Mouse (Mus musculus): Measurements from ENCODE around the gene Wbp1.
A peak's percentile ranks its signal among the peaks of the same experiment; 100 is the strongest.

Wbp1 gene

DNA sequence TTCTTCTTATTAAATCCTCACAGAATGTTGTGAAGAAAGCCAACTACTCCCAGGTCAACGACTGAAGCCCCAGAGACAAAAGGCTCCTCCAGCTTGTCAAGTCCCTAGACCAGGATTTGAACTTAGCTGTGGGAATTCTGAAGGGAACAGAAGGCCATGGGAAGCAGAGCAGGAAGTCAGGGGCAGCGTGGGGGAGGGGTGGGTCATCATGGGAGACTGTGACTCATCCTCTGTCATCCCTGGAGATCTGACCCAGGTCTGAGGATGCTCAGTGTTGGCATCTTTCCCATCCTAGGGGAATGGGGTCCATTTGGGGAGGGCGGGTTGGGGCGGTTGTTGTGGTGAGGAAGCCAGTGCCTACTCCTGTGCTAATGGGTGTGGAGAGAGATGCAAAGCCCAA, 20.3 kb upstream of the Wbp1 start:
- no peak for DNase-seq (ENCODE audit: low read depth in 1 of 2, low spot score in 2 of 2)

DNA sequence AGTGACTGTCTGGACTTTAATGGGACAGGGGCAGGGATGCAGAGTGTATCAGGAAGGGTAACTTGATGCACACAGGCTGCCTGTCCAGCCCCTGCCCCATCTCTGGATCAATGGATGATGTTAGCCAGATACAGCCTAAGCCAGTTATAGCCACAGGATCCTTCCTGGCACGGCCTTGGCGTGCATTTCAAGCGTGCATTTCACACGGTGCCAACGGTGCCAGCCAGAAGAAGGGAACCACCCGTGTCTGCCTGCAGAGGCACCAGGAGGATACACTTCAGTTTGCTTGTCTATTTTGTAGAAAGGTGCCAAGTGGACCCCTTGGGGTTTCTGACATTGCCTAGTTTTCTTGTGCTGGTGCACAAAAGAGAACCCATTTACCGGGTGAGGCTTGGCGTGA, 18.7 kb upstream of the Wbp1 start:
- no peak for DNase-seq (ENCODE audit: low read depth in 1 of 2, low spot score in 2 of 2)

DNA sequence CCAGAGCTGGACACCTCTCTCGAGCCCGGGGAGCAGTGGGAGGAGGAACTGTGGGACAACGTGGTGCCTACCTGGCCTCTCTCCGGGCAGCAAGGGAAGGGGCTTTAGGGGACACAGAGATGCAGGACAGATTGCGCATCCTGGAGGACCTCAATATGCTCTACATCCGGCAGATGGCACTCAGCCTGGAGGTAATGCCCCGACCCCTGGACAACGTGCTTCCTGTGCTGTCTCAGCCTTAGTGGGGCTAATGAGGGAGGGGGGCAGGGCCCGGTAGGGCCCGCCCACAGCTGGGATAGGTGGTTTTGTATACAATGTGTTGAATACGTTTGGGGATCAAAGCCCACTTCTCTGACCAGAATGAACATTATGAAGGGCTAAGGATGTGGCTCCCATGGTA, 16.7 kb upstream of the Wbp1 start:
- no peak for DNase-seq (ENCODE audit: low read depth in 1 of 2, low spot score in 2 of 2)

DNA sequence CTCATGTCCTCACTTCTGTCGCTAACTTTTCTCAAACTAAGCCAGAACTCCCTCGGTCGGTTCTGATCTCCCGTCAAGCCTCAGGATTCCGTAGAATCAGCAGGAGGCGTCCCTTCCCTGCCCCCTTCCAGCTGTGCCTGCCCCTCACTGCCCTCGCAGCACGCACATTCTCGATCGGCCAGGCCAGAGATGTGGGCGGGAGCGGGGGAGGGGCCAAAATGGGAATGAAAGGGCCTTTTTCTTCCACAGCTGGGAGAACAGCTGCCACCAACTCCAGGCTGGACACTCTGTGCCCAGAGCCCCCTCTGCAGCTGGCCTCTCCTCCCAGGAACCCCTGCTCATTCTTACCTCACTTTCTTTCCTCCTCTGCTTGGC, 16.2 kb upstream of the Wbp1 start:
- no peak for DNase-seq (ENCODE audit: low read depth in 1 of 2, low spot score in 2 of 2)

DNA sequence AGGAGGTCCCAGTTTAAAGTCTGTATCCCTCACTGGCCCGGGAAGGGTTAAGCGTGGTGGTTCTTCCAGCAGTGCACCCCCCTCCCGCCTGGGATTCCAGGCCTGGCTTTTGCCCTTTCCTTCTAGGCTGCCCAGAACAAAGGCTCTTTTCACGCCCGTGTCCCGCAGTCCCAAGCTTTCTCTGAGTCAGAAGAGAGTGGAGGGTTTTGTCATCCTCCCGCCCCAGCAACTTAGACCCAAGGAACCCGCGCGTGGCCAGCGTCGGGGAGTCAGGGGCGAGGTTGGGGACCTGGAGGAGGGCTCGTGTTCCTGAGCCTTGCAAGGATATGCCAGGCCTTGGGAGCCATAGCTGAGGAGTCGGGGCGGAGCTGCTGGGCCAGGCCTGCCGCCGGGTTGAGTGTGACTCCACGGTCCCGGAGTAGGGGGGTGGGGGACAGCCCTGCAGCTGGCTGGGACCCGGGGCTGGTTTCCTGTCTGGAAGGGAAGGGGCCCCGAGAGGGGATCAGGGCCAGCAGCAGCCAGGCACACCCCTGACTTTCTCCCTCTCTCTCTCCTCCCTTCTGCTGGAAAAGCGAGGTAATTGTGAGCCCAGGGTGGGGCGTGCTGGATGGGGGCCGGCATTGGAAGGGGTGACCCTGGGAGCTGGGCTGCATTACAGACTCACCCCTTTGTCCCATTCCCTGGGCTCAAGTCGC, 15.7 kb upstream of the Wbp1 start:
- DNase-seq (ENCODE audit: low read depth in 1 of 2, low spot score in 2 of 2) = no peak

DNA sequence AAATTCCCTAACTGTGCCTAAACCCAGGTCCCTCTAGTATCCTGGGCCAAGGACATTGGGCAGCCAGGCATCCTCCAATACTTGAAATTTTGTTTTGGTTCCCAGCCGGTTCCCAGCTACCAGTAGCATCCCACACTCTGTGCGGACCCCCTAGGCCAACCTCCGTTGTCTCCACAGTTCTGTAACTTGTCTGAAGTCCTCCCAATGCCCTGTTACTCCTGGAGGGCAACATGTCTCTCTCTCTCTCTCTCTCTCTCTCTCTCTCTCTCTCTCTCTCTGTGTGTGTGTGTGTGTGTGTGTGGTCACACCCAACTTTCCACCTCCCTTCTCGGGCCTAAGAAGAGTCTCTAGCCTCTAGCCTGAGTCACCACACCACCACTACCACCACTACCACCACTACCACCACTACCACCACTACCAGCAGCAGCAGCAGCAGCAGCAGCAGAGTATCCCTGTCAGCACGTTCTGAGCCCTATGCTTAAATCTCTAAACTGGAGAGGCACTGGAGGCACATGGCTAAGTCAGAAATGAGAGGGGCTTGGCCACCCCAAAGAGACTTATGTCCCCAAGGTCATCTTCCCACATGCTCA, 15.0 kb upstream of the Wbp1 start:
- DNase-seq (ENCODE audit: low read depth in 1 of 2, low spot score in 2 of 2) = no peak

DNA sequence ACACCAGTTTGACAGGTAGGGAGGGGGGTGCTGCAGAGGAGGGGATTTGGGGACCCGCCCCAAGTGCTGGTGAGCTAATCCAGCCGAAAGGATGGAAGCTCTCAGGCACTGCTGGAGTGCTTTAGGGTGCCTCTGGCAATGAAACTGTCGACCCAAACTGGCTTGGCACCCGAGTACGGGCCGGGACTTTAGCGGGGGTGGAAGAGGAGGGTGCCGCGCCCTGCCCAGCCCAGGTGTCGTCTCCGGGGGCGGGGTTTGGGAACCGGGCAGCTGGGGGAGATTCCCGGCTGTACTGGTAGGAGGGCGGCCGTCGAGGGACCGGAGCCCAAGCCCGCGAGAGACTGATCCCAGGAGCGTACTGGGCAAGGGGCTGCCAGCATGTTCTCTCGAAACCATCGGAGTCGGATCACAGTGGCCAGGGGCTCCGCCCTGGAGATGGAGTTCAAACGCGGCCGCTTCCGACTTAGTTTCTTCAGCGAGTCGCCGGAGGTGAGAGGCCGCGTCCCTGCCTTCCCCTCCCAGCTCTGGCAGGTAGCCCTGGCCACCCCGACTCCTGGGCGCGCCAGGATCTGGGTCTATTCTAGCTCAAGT, 14.3 kb upstream of the Wbp1 start:
- no peak for DNase-seq (ENCODE audit: low read depth in 1 of 2, low spot score in 2 of 2)

DNA sequence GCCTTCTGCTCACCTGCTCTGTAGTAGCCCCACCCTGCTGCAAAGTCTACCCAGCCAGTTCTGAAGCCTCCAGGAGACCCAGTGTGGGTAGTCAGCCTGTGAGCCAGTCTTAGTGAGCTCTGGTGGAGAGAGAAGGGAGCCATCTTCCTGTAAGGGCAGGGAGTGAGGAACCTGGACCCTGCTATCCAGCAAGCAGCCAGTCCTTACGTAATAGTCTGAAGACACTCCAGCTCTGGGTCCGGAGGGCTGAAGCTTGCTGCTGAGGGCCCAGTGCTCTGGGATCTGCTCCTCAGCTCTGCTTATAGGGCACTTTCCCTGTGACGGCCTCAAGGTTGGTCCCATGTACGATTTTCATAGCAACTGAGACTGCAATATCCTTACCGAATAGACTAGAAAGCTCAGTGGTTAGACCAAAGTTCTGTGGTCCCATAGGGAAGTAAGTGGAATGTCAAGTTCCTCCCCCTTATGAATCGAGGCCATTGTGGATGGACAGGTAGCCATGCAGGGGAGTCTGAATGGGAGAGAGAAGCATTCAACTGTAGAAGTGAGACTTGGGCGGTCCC, 13.7 kb upstream of the Wbp1 start, which contains the start of gene Rtkn:
Gene Rtkn, plus strand, starts transcription at position 513 of the 563 bp plus-strand sequence.
- no peak for DNase-seq (ENCODE audit: low read depth in 1 of 2, low spot score in 2 of 2)

DNA sequence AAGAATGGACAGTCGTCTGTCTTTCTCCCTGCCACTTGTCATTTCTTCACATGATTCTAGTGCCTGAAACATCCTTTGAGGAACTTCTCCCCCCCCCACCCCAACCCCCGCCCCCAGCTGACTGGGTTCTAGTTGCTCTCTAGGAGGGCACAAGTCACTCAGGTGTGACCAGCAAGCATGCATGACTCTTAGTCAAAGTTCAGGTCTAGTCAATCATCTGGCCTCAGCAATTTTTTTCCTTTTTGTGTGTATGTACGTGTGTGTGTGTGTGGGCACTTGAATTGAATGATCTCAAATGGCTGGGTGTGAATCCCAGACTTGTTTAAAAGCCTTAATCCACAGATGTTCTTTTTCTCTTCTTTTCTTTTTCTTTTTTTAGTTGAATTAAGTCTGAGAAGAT, 12.9 kb upstream of the Wbp1 start:
- no peak for DNase-seq (ENCODE audit: low read depth in 1 of 2, low spot score in 2 of 2)

DNA sequence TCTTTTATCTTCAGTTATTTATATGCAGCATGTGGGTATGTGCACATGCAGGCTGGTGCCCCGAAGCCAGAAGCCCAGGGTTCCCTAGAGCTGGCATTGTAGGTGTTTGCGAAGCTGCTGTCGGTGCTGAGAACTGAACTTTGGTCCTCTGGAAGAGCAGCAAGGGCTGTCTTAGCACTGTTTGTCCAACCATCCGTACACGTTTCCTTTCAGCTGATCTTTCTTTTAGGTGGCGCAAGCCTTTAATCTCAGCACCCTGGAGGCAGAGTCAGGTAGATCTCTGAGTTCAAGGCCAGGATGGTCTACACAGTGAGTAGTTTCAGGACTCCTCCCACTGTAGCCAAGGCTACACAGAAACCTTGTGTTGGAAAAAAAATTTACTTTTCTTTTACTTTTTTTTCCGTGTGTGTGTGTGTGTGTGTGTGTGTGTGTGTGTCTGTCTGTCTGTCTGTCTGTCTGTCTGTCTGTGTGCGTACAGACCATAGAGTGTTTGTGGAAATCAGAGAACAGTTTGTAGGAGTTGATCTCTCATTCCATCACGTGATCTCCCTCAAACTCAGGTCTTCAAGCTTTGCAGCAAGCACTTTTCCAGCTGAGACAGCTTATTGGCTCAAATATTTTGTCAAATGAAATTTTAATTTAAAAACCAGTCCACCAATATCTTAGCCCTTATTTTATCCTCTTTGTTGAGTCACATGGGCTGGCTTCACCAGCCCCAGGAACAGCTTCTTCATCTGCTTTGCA, 11.0 kb upstream of the Wbp1 start:
- DNase-seq (ENCODE audit: low read depth in 1 of 2, low spot score in 2 of 2) = no peak

DNA sequence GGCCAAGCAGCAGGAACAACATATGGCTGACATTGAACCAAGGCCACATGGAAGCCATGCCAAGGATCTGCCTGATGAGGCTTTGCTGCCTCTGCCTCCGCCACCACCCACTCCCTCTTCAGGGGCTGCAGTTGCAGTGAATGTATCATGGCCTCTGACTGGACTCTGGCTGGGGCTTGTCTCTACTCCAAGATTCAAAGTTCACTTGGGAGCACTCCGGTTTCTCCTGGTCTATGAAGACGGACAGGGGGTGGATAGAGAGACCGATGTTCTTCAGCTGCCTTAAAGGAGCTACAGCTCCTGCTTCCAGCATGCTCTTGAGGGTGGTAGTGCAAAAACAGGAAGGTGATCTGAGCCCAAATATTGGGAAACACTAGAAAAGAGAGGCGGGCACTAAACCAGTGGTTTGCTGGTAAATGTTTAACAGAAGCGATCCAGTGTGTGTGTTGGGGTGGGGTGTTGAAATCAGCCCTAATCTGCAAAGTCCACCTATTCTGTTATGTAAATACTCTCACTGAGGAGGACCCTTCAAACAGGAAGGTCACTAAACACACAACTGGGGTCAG, 10.2 kb upstream of the Wbp1 start:
- no peak for DNase-seq (ENCODE audit: low read depth in 1 of 2, low spot score in 2 of 2)

DNA sequence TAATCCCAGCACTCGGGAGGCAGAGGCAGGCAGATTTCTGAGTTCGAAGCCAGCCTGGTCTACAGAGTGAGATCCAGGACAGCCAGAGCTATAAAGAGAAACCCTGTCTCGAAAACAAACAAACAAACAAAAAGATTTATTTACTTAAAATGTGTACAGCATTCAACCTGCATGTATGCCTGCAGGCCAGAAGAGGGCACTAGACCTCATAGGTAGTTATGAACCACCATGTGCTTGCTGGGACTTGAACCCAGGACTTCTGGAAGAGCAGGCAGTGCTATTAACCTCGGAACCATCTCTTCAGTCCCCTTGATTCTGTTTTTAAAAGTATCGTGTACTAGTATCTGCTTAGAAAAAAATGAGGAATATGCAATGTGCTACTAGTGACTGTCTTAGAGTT, 6.1 kb upstream of the Wbp1 start:
- DNase-seq (ENCODE audit: low read depth in 1 of 2, low spot score in 2 of 2) = no peak

DNA sequence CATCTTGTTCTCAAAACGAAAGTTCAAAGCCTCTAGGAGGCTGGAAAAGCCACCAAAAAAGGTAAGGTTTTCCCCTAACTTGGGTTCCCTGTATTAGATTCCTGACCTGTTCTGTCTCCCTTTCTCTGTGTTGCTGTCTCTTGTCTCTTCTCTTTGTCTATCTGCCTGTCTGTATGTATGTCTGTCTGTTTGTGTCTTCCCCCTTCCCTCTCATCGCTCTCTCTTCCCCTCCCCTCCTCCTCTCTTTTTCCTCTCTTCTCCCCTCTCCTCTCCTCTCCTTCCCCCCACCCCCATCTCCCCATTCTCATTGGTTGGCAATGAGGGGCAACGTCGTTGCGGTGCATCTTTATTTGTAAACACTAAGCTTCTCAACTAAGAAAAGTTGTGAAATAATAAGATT, 4.0 kb upstream of the Wbp1 start, which contains the start of gene Ino80b:
Gene Ino80b, minus strand, starts transcription at position 101 of the 400 bp plus-strand sequence.
- no peak for DNase-seq (ENCODE audit: low read depth in 1 of 2, low spot score in 2 of 2)

DNA sequence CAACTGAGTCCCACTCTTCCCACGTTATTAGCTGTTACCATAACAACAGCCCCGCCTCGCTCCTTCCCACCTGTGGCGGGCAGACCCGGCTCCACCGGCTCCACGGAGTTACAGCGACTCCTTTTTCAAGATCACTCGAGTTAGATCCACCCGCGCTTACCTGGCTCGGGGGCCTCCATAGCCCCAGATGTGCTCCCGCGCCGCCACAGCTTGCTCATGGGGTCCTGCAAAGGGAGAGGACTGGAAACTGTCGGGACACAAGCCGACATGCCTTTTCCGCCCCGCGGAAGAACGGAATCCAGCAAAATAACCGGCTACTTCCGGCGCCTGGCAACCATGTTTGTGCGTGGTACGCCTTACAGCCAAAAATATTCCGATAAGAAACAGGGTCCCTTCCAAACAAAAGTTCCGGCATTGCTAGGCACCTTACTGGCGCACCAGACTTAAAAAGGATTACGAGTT, 3.5 kb upstream of the Wbp1 start:
- peak; percentile 84 to 89 for DNase-seq (ENCODE audit: low read depth in 1 of 2, low spot score in 2 of 2)

DNA sequence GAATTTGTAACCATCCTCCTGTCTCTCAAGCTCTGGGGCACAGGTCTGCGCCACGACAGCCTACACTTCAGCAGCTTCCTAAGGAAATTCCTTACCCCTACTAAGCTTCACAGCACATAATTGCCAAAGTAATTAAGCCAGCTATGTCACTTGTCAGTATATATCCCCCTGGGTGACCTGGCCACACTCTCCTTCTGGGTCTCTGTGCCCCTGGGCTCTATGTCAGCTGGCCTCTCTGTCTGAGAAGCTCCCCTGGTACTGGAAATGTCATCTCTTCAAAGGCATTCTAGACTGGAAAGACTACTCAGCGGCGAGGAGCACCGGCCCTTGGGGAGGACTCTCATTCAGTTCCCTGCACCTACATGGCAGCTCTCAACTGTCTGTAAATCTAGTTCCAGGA, 1.6 kb upstream of the Wbp1 start:
- no peak for DNase-seq (ENCODE audit: low read depth in 1 of 2, low spot score in 2 of 2)

DNA sequence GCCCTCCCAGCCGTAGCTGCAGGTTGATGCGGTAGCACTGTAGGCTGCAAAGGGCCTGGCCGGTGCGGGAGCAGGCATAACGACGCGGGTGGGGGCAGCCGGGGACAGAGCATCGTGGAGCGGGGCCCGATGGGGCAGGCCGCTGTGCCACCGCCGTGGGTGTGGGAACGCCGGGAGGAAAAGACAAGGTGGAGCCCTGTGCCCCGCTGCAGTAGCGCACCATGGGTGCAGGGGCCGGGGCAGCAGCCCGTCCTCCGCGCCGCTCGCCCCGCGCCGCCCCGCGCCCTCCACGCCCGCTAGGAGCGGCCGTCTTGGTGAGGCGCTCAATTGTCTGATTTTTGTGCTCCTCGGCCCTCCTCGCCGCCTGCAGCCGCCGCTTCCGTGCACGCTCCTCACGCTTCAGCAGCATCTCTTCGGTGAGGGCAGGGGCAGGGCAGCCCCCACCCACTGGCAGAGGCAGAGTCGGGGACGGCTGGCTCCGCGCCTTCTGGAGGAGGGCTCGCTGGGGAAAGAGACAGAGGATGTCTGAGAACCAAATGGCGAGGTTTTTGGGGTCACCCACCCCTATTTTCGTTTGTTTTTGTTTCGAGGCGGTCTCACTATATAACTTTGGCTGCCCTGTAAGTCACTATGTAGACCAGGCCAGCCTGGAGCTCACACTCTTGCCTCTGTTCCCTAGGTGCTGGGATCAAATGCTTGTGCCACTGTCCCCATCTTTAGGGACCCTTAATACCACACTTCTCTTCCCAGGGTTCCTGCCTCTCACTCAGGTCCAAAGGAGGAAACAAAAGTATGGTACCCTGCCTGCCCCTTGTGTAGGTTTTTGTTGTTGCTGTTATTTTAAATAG, 728 bp upstream of the Wbp1 start:
- no peak for DNase-seq (ENCODE audit: low read depth in 1 of 2, low spot score in 2 of 2)

DNA sequence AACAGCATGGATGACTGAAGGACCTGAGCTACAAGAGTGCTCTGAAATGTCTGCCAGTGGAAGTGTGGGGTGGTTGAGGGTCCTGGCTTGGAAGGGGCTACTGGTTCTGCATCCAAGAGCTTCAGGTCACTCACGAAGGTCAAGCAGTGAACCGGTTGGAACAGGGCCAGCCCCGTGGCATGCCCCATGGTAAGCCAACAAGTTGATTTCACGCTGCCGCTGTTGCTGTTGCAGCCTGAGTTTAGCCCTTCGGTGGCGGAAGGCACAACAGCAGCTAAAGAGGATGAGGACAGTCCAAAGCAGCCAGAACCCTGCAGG, 1.7 kb downstream of the Wbp1 start:
- DNase-seq (ENCODE audit: low read depth in 1 of 2, low spot score in 2 of 2) = no peak

DNA sequence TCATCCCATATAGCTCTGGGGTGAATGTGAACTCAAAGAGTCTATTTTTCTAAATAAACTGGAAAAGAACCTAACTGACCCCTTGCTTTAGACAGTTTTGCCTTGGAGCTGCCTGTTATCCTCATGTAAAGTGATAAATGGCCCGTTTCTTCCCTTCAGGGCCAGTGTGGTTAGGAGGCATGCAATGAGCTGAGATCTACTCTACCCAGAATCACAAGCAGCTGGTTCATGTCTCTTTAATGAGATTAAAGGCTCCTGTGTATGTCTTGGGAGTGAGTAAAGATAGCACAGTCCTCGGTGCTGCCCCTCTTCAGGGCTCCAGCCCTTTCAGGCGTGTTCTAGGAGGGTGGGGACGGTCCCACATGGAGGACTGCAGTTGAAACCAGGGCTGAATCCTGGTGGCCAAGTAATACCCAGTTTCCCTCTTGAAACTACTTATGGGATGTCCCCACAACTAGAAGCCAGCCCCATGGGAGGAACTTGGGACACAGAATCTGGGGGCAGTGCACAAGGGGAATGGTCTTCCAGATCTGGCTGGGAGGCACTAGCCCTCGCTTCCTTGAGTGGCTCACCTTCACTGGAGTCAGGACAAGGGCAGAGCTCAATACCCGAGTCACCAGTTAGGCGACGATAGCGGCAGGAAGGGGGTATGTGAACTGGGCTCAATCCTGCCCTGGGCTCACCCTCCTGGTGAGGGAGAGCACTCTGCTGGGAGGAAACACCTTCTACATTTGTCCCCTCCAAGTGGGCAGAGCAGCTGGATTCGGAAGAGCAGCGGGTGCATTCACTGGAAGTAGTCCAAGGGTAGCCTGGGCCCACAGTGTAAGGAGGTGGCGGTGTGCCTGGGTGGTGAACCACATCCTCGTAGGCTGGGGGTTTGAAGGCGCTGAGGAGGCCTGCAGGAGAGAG, 2.3 kb downstream of the Wbp1 start:
- DNase-seq (ENCODE audit: low read depth in 1 of 2, low spot score in 2 of 2) = no peak

DNA sequence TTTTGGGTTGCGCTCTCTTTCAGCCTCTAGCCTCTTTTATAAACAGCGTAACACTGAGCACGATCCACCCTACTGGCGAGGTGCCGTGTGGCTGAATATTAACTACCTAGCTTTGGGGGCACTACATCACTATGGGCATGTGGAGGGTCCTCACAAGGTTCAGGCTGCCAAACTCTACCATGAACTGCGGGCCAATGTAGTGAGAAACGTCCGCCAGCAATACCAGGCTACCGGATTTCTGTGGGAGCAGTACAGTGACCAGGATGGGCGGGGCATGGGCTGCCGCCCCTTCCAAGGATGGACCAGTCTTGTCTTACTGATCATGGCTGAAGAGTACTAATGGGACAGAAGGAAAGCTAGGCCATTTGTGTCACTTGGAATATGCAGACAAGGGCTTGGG, 3.0 kb downstream of the Wbp1 start:
- DNase-seq (ENCODE audit: low read depth in 1 of 2, low spot score in 2 of 2) = no peak

DNA sequence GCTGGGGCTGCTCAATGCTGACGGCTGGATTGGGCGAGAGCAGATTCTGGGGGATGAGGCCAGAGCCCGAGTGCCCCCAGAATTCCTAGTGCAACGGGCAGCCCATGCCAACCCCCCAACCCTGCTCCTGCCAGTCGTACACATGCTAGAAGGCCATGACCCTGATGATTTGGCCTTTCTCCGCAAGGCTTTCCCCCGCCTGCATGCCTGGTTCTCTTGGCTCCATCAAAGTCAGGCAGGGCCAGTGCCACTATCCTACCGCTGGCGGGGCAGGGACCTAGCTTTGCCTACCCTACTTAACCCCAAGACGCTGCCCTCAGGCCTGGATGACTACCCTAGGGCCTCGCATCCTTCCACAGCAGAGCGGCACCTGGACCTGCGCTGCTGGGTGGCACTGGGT, 3.7 kb downstream of the Wbp1 start:
- DNase-seq (ENCODE audit: low read depth in 1 of 2, low spot score in 2 of 2) = no peak

Measured in monocyte, adult 2 months (primary cell).